Mouse (Mus musculus) neural tube, embryonic 12.5 days (tissue): ENCODE results near the gene Usp24. TPM values are rescaled to one million over a fixed set of nuclear protein-coding genes. Genes with fewer than 3 reads are reported as not detected.
A peak's percentile ranks its signal among the peaks of the same experiment; 100 is the strongest.

Experiments used
- ATAC-seq: fragments of 200-750 bp; cut with Nextera tagmentation; 2 replicates; pipeline ENCODE4 v1.8.0; 2017; ENCODE audit warnings: low read depth, mild to moderate bottlenecking, moderate TSS enrichment, moderate library complexity; ENCODE audit not compliant: low FRiP score
- H3K27ac ChIP-seq: fragments of 300-500 bp; sonication (generic); 2 replicates; pipeline ENCODE4 v1.5.1; 2016
- H3K27me3 ChIP-seq: fragments of 300-500 bp; sonication (generic); replicated peaks from 2 replicates; pipeline ENCODE4 v1.6.1; 2016; ENCODE audit warnings: mild to moderate bottlenecking
- H3K36me3 ChIP-seq: fragments of 300-500 bp; sonication (generic); 2 replicates; pipeline ENCODE4 v1.6.1; 2016; ENCODE audit warnings: mild to moderate bottlenecking
- H3K4me1 ChIP-seq: fragments of 300-500 bp; sonication (generic); 2 replicates; pipeline ENCODE4 v1.6.1; 2016
- H3K4me2 ChIP-seq: fragments of 300-500 bp; sonication (generic); replicated peaks from 2 replicates; pipeline ENCODE4 v1.6.1; 2016; ENCODE audit warnings: mild to moderate bottlenecking
- H3K4me3 ChIP-seq: fragments of 300-500 bp; sonication (generic); 2 replicates; pipeline ENCODE4 v1.5.1; 2016
- H3K9ac ChIP-seq: fragments of 300-500 bp; sonication (generic); 2 replicates; pipeline ENCODE4 v1.6.1; 2016; ENCODE audit warnings: mild to moderate bottlenecking
- H3K9me3 ChIP-seq: fragments of 300-500 bp; sonication (generic); 2 replicates; pipeline ENCODE4 v1.6.1; 2016; ENCODE audit warnings: mild to moderate bottlenecking
- WGBS: fragments of 180-500 bp; shearing (Covaris S2); methylation state at CpG from one replicate; pipeline ENCODE4 v1.1.7; 2016; 5-methylcytosine and 5-hydroxymethylcytosine counted together
- polyA plus RNA-seq: library from polyadenylated mRNA; unstranded; fragments of >200 nt; fragmentation: Nextera tagmentation; extraction: Ambion mirVana; gene quantifications from 2 replicates; pipeline ENCODE4 v1.2.1, GENCODE M21; 2016

Gene Usp24
- polyA plus RNA-seq, 1 experiment from 2014 or later = 10.2 TPM

DNA sequence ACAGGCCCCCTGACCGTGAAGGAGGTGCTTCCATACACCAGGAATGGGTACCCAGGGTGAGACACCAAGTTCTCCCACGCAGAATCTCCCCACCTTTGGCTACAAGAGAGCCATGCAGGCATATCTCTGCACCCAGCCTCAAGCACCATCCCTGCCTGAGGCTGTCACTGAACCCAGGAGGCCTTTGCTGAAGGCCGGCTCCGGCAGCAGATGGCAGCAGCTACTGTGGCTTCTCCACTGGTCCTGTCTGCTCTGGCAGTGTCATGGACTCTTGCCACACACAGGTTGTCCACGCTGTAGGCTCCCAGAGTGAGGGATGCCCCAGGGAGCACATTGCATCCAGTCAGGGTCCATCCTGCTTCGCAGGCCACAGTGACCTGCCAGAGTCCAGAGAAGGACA lies 127.2 kb downstream of the Usp24 start:
- Histone ChIP-seq H3K27me3 (no peaks in the 10 kb centered on the region), H3K36me3 (peaks cover 35% of the 10 kb centered on the region)

DNA sequence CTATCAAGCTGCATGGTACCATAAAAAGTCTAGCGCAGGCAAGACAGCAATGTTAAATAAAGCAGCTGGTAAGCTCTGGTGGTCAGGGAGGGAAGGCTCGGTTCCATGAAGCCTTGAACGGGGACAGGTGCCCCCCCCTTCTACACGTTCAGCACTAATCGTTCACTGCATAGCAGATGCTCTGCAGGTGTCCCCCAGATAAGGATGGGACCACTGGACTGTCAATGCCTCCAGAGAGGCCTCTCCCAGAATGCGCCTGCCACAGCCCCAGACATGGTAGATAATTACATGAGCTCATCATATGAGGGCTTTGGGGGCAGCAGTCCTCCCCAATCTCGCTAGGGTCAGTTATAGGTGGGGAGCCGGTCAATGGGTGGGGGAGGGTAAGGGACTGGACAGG lies 133.3 kb downstream of the Usp24 start:
- Histone ChIP-seq H3K9me3 (no peaks in the 10 kb centered on the region), H3K4me1 (no peaks in the 10 kb centered on the region), H3K4me2 (no peak overlapping the region), H3K27ac (no peak overlapping the region), H3K36me3 (no peaks in the 10 kb centered on the region), H3K27me3 (no peaks in the 10 kb centered on the region), H3K4me3 (no peak overlapping the region), H3K9ac (no peak overlapping the region)
- ATAC-seq = no peak
- WGBS = 89% methylated on average over 8 of the region's 8 CpGs

More for the DNA sequence above, 127.2 kb downstream of the Usp24 start:
- no peaks in the 10 kb centered on the region for H3K9me3 ChIP-seq
- WGBS = 87% methylated on average over 6 of the region's 6 CpGs
- H3K4me2 ChIP-seq = no peak overlapping the region
- H3K4me3 ChIP-seq = no peak overlapping the region
- H3K4me1 ChIP-seq = no peaks in the 10 kb centered on the region
- H3K27ac ChIP-seq = no peak overlapping the region
- H3K9ac ChIP-seq = no peak overlapping the region
- ATAC-seq = no peak

DNA sequence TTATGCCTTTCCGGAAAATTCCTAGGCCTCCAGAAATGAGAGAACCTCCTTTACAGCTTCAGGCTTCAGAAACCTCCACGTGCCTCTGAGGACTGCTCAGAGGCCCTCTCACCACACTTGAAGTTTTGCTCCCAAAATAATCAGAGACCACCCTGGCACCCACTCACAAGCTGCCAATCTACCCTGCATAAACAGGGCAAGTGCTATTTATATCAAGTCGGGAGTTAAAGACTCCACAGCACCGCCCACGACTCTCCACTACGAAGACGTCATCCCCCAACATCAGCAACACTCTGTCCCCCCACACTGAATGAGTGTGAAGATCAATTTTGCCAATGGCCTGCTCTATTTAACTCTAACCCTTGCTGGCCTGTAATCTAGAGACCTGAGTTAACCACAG lies 136.4 kb downstream of the Usp24 start:
- Histone ChIP-seq H3K4me1 (no peaks in the 10 kb centered on the region), H3K4me3 (no peak overlapping the region), H3K4me2 (no peak overlapping the region), H3K9ac (no peak overlapping the region), H3K27ac (no peak overlapping the region), H3K9me3 (no peaks in the 10 kb centered on the region), H3K36me3 (no peaks in the 10 kb centered on the region), H3K27me3 (no peaks in the 10 kb centered on the region)
- WGBS = 86% methylated on average over 7 of the region's 7 CpGs
- ATAC-seq = no peak

DNA sequence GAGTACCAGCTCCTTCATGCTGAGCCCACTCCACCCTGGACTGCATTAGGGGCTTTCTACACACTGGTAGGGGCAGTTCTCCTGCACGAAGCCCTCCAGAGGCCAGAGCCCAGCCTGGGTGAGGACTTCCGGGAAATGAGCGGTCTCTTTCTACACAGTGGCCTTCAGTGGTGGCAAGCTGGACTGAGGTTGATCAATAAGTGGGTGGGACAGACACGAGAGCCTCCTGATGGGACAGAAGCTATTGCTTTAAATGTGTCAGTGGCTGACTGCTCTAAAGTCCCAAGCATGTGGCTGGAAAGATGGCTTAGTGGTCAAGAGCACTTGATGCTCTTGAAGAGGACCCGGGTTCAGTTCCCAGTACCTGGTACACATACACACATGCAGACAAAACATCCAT lies 137.1 kb downstream of the Usp24 start:
- H3K4me3 ChIP-seq = no peak overlapping the region
- no peak for ATAC-seq
- no peak overlapping the region for H3K27ac ChIP-seq
- H3K4me2 ChIP-seq = no peak overlapping the region
- no peaks in the 10 kb centered on the region for H3K27me3 ChIP-seq
- no peaks in the 10 kb centered on the region for H3K36me3 ChIP-seq
- H3K9me3 ChIP-seq = no peaks in the 10 kb centered on the region
- H3K4me1 ChIP-seq = no peaks in the 10 kb centered on the region
- WGBS = 88% methylated on average over 5 of the region's 5 CpGs
- H3K9ac ChIP-seq = no peak overlapping the region

DNA sequence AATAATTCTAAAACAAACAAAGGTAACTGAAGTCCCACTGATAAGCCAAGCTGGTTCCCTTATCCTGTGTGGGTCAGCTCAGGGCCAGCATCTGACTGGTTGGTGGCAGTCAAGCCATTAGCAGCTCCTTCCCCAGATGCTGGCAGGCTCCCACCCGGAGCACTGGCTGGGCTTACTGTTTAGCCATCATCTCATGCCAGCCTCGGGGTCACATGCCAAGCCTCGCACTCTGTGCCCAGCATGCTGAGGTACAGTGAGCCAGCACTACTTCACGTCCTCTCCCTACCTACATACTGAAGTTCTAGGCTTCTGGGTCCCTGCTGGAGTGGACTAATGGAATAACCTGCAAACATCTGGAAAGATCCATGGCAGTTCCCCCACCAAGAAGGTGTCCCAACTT lies 137.5 kb downstream of the Usp24 start:
- no peaks in the 10 kb centered on the region for H3K27me3 ChIP-seq
- no peak overlapping the region for H3K9ac ChIP-seq
- no peak overlapping the region for H3K27ac ChIP-seq
- H3K9me3 ChIP-seq = no peaks in the 10 kb centered on the region
- H3K4me1 ChIP-seq = no peaks in the 10 kb centered on the region
- no peak for ATAC-seq
- no peak overlapping the region for H3K4me3 ChIP-seq
- no peak overlapping the region for H3K4me2 ChIP-seq
- WGBS = 89% methylated on average over 4 of the region's 4 CpGs
- no peaks in the 10 kb centered on the region for H3K36me3 ChIP-seq

DNA sequence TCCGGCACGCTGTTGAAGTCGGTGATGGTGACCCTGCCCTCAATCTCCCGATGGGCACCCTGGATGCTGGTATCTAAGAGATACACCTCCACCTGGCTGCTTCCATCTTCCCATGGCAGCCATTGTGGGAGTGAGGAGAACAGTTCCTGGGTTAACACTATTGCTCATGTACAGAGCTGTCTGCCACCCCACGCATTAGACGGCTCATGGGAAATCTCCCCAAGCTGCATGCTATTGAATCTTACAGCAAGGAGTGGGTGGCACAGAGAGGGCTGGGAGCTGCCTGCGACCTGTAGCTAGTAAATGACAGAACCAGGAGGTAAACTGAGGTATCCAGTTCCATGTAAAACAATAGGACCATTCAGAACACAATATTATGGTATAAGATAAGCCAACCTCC lies 138.5 kb downstream of the Usp24 start:
- H3K9ac ChIP-seq = no peak overlapping the region
- H3K27me3 ChIP-seq = no peaks in the 10 kb centered on the region
- no peak for ATAC-seq
- no peaks in the 10 kb centered on the region for H3K4me1 ChIP-seq
- H3K4me3 ChIP-seq = no peak overlapping the region
- H3K36me3 ChIP-seq = no peaks in the 10 kb centered on the region
- H3K27ac ChIP-seq = no peak overlapping the region
- 92% methylated on average over 7 of the region's 7 CpGs for WGBS
- no peak overlapping the region for H3K4me2 ChIP-seq
- H3K9me3 ChIP-seq = no peaks in the 10 kb centered on the region

DNA sequence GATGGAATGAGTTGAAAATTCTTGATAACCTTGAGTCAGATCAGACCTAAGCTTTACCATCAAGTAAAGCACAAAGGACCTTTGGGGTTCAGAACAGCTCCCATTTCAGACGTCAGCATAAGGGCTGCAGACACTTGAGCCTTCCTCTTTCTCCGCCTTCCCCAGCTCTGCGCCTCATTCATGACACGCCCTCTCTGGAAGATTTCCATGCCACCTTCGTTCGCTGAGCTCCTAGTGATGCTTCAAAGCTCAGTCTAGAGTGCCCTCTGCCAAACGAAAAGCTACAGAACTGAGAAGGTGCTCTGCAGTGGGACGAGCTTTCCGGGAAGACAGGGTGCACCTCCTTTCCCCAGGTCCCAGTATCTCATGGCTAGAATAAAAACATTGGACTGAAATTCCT lies 146.0 kb downstream of the Usp24 start:
- Histone ChIP-seq H3K9ac (no peak overlapping the region), H3K4me3 (no peak overlapping the region), H3K9me3 (no peaks in the 10 kb centered on the region), H3K4me1 (peaks cover 14% of the 10 kb centered on the region), H3K36me3 (no peaks in the 10 kb centered on the region), H3K27ac (no peak overlapping the region), H3K27me3 (peaks cover 28% of the 10 kb centered on the region), H3K4me2 (no peak overlapping the region)
- WGBS = 76% methylated on average over 9 of the region's 9 CpGs
- no peak for ATAC-seq

DNA sequence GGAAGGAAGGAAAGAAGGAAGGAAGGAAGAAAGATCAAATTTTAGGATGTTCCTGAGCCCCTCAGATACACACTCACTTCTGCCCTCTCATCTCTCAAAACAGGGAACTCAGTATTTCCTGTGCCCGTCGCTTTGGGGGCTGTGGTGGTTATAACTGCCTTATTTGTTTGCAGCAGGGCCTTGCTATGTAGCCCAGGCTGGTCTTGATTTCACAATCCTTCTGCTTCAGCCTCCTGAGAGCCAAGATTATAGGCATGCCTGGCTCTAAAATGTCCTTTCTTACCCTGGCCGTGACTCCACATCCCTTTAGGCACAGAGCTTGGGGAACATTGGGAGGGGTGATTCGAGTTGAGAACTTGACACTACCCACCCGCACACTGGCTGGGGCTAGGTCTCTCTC lies 146.5 kb downstream of the Usp24 start:
- no peak overlapping the region for H3K9ac ChIP-seq
- H3K36me3 ChIP-seq = no peaks in the 10 kb centered on the region
- H3K9me3 ChIP-seq = no peaks in the 10 kb centered on the region
- H3K4me1 ChIP-seq = peaks cover 14% of the 10 kb centered on the region
- peaks cover 28% of the 10 kb centered on the region for H3K27me3 ChIP-seq
- ATAC-seq = no peak
- WGBS = 61% methylated on average over 5 of the region's 5 CpGs
- no peak overlapping the region for H3K4me3 ChIP-seq
- no peak overlapping the region for H3K4me2 ChIP-seq
- no peak overlapping the region for H3K27ac ChIP-seq

DNA sequence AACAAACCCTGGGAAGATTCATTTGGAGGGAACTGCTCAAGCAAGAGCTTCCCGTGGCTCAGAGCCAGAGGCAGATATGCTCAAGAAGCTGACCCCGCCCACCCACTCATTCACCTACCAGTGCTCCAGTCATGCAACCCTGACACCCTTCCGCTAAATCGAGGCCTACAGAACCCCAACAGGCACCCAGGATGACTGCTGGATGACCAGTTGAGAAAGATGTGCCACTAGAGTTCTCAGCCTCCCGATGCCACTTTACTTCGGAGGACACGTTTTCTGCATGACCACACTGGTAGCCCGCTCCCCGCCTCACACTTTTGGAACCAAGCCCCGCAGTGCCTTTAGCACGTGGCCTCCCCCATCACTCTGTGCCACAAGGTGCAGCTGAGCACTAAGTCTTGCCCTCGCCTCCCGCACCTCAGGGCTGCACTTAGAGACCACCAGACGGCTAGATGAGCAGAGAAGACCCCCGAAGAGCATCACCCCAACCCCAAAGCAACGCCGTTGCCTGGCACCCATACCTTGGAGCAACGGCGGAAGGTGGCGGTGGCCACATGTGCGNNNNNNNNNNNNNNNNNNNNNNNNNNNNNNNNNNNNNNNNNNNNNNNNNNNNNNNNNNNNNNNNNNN lies 147.3 kb downstream of the Usp24 start:
- Histone ChIP-seq H3K4me3 (peak overlapping the region; percentile 36), H3K9ac (peak overlapping the region; percentile 45; the same call in 1 of the 2 replicates), H3K27me3 (peaks cover 28% of the 10 kb centered on the region), H3K9me3 (no peaks in the 10 kb centered on the region), H3K4me2 (peak overlapping the region; percentile 71), H3K27ac (no peak overlapping the region), H3K4me1 (peaks cover 14% of the 10 kb centered on the region), H3K36me3 (no peaks in the 10 kb centered on the region)
- 0 out of 2 replicates have a peak, but pooled peaks have one; percentile 5 for ATAC-seq
- 19% methylated on average over 21 of the region's 21 CpGs for WGBS

DNA sequence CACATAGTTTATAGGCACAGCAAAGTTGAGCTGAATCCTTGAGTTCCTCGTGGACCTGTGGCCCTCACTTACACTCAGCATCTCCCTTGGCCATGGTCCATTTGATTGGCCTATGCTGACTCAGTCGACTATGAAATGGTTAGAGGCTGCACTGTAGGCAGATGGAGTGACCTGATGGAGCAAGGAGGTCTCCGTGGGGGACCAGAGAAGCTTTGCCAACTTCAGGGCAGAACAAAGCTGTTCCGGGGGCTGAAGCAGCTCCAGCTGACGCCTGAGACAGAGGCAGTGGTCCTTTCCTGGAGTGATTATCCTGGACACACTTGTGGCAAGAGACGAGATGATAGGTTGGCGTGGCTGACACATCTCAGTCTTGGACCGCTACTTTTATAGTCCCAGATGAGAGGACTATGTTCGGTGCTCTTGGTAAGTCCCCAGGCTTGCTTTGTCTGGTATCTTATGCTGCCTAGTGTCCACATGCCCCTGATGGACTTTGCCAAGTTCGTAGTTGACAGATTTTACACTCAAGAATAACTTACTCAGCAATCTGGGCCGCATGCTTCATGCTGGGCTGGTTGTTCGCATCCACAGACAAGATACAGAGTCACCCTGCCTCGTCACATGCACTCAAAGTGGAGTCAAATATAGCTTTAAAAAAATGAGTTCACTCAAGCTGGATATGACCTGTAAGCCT lies 151.6 kb downstream of the Usp24 start:
- WGBS = 84% methylated on average over 13 of the region's 13 CpGs

DNA sequence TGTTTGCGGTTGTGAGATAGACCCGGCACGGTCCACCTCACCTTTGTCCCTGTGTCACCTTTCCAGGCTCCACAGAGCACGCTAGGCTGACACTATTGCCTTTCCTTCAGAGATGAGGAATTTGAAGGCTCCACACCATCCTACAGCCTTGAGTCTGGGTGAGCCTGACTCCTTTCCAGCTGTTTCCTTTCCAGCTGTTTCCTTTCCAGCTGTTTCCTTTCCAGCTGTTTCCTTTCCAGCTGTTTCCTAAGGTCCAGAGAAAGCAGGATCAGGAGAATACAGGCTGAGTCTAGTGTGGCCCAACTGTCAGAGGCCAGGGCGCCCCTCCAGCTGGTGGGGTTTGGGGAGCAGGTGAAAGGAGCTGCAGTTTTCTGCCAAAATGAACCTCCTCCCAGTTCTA lies 154.9 kb downstream of the Usp24 start:
- Histone ChIP-seq H3K4me3 (no peak overlapping the region), H3K4me2 (no peak overlapping the region), H3K9ac (no peak overlapping the region), H3K9me3 (no peaks in the 10 kb centered on the region), H3K36me3 (no peaks in the 10 kb centered on the region), H3K27me3 (no peaks in the 10 kb centered on the region), H3K27ac (no peak overlapping the region), H3K4me1 (no peaks in the 10 kb centered on the region)
- WGBS = 84% methylated on average over 5 of the region's 5 CpGs
- ATAC-seq = no peak

More for the DNA sequence above, 151.6 kb downstream of the Usp24 start:
- Histone ChIP-seq H3K36me3 (no peaks in the 10 kb centered on the region), H3K9ac (no peak overlapping the region), H3K4me1 (peaks cover 14% of the 10 kb centered on the region), H3K27me3 (peaks cover 27% of the 10 kb centered on the region), H3K4me2 (no peak overlapping the region), H3K27ac (no peak overlapping the region), H3K9me3 (no peaks in the 10 kb centered on the region), H3K4me3 (no peak overlapping the region)
- no peak for ATAC-seq

DNA sequence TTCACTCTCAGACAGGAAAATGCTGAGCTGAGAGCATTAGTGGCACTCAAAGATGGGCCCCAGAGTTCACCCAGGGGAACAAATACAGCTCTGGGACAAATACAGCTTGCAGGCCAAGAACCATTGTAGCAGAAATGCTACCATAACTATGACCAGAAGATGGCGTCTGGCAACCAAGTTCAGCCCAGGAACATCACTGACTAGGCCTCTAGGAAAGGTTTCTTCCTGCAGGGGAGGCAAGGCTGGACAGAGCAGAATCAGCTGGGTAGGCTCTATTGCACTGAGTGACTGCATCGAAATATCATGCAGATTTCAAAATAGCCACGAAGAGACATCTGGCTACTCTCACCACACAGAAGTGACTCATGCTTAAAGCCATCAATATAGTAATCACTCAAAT lies 156.3 kb downstream of the Usp24 start:
- Histone ChIP-seq H3K9me3 (no peaks in the 10 kb centered on the region), H3K4me2 (no peak overlapping the region), H3K4me1 (no peaks in the 10 kb centered on the region), H3K4me3 (no peak overlapping the region), H3K27me3 (no peaks in the 10 kb centered on the region), H3K36me3 (no peaks in the 10 kb centered on the region), H3K27ac (no peak overlapping the region), H3K9ac (no peak overlapping the region)
- WGBS = 16% methylated on average over 3 of the region's 3 CpGs
- peak; percentile 49; the same call in 1 of the 2 replicates for ATAC-seq

DNA sequence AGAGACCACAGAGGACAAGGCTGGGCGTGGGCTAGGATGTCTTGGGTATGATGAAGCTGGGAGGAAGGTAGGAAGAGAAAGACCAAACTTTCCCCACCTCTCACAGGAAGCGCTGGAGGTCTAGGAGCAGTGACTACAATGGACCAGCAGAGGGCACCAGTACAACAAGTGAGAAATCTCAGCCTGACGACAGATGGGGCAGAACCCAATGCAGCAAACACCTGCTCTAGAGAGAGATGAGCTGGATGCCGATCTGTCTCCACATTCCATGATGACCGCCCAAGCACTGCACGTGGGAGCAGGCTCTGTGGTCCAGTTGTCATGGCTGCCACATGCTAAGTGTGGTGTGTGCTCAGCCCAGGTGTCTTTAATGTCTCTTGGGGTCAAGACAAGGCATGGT lies 158.2 kb downstream of the Usp24 start:
- 7% methylated on average over 6 of the region's 6 CpGs for WGBS
- Histone ChIP-seq H3K4me3 (no peak overlapping the region), H3K27ac (no peak overlapping the region), H3K9me3 (no peaks in the 10 kb centered on the region), H3K4me2 (no peak overlapping the region), H3K36me3 (no peaks in the 10 kb centered on the region), H3K4me1 (no peaks in the 10 kb centered on the region), H3K27me3 (no peaks in the 10 kb centered on the region), H3K9ac (no peak overlapping the region)
- peak; percentile 67 for ATAC-seq
